Mouse (Mus musculus): ENCODE data around the gene Tbl3.
"Not testable (repeated sequence)": the region's sequence is repeated elsewhere in the genome, so short reads cannot be mapped to it uniquely, and the experiment has no call there.

The Tbl3 gene

GRCm38 (mm10) chr17:24725637-24726390, 18.4 kb upstream of the Tbl3 start:
- DNase-seq, result no peak

GRCm38 (mm10) chr17:24724184-24724583, 16.7 kb upstream of the Tbl3 start, which contains the start of gene Ndufb10:
TSS of gene Ndufb10 (minus strand) at chr17:24724478.
- DNase-seq, result peak; percentile 92 to 96

- no peak for DNase-seq
These were observed 16.4 kb upstream of the Tbl3 start for GRCm38 (mm10) chr17:24723881-24724180.

- no peak for DNase-seq
These were observed 15.8 kb upstream of the Tbl3 start for GRCm38 (mm10) chr17:24723122-24723880.

- DNase-seq, result no peak
These were observed 14.9 kb upstream of the Tbl3 start for GRCm38 (mm10) chr17:24722220-24722924.

- not testable (repeated sequence) for DNase-seq
These were observed 14.0 kb upstream of the Tbl3 start for GRCm38 (mm10) chr17:24721383-24721955.

- DNase-seq, result not testable (repeated sequence)
These were observed 13.2 kb upstream of the Tbl3 start for GRCm38 (mm10) chr17:24720616-24721015.

- peak; percentile 99 for DNase-seq
These were observed 12.2 kb upstream of the Tbl3 start for GRCm38 (mm10) chr17:24719494-24720222.

- not testable (repeated sequence) for DNase-seq
These were observed 11.5 kb upstream of the Tbl3 start for GRCm38 (mm10) chr17:24718938-24719337.

GRCm38 (mm10) chr17:24717943-24718342, 10.5 kb upstream of the Tbl3 start, which contains the start of the genes Rnf151 and Rps2:
TSS of gene Rnf151 (minus strand) at chr17:24718063.
TSS of gene Rps2 (plus strand) at chr17:24718116.
- no peak for DNase-seq

- no peak for DNase-seq
These were observed 8.8 kb upstream of the Tbl3 start for GRCm38 (mm10) chr17:24716166-24716682.

- no peak for DNase-seq
These were observed 8.1 kb upstream of the Tbl3 start for GRCm38 (mm10) chr17:24715556-24715955.

GRCm38 (mm10) chr17:24708646-24709045, 1.2 kb upstream of the Tbl3 start:
- DNase-seq, result no peak

- DNase-seq, result no peak
These were observed 453 bp upstream of the Tbl3 start for GRCm38 (mm10) chr17:24707801-24708425.

- no peak for DNase-seq
These were observed 1.6 kb downstream of the Tbl3 start for GRCm38 (mm10) chr17:24705821-24706220.

GRCm38 (mm10) chr17:24701251-24701650, 6.2 kb downstream of the Tbl3 start:
- no peak for DNase-seq

GRCm38 (mm10) chr17:24699473-24699872, 8.0 kb downstream of the Tbl3 start:
- DNase-seq, result peak in 1 of 2 experiments; percentile 2

GRCm38 (mm10) chr17:24698715-24699114, 8.7 kb downstream of the Tbl3 start:
- DNase-seq, result no peak

- DNase-seq, result peak in 1 of 2 experiments; percentile 8
These were observed 9.5 kb downstream of the Tbl3 start for GRCm38 (mm10) chr17:24697985-24698384.

- peak; percentile 87 to 91 for DNase-seq
These were observed 11.3 kb downstream of the Tbl3 start, which contains the start of the genes Gfer and Noxo1 for GRCm38 (mm10) chr17:24696011-24696697. TSS of gene Gfer (minus strand) at chr17:24696156. TSS of gene Noxo1 (plus strand) at chr17:24696234.

Measured in lung, adult 18-20 months (tissue).